Mouse (Mus musculus) ES-Bruce4 (cell line): ENCODE results near the gene Pip4k2b.

Experiments used
- CTCF ChIP-seq: IDR thresholded peaks from one replicate; pipeline ENCODE4 v1.8.1; 2011; ENCODE audit warnings: low read depth, low read length
- EP300 ChIP-seq: IDR thresholded peaks from 2 replicates; pipeline ENCODE4 v1.6.1; 2011; ENCODE audit warnings: low read depth, low read length; ENCODE audit not compliant: insufficient read depth
- POLR2A ChIP-seq: IDR thresholded peaks from one replicate; pipeline ENCODE4 v1.8.1; 2011; ENCODE audit warnings: low read length; ENCODE audit not compliant: insufficient read depth

GRCm38 (mm10) chr11:97678301-97678700 is 66.2 kb downstream of the Pip4k2b start:
- TF ChIP-seq POLR2A (no peak), EP300 (no peak), CTCF (no peak)
